Mouse (Mus musculus) liver, embryonic 16.5 days (tissue): ENCODE data around the gene Itga9. TPM values are rescaled to one million over a fixed set of nuclear protein-coding genes. Genes with fewer than 3 reads are reported as not detected.

Source experiments
- ATAC-seq: fragments of 200-750 bp; cut with Nextera tagmentation; 2 replicates; pipeline ENCODE4 v1.8.0; 2017; ENCODE audit warnings: low read depth, mild to moderate bottlenecking, moderate number of reproducible peaks, moderate library complexity
- H3K27ac ChIP-seq: fragments of 300-500 bp; sonication (generic); 2 replicates; pipeline ENCODE4 v1.5.1; 2014; ENCODE audit warnings: mild to moderate bottlenecking, low read length
- H3K27me3 ChIP-seq: fragments of 300-500 bp; sonication (generic); 2 replicates; pipeline ENCODE4 v1.6.1; 2014; ENCODE audit warnings: low read depth, low read length, mixed read lengths; ENCODE audit not compliant: control insufficient read depth, insufficient read depth
- H3K36me3 ChIP-seq: fragments of 300-500 bp; sonication (generic); 2 replicates; pipeline ENCODE4 v1.6.1; 2014; ENCODE audit warnings: mild to moderate bottlenecking; ENCODE audit not compliant: control insufficient read depth, insufficient read depth
- H3K4me1 ChIP-seq: fragments of 300-500 bp; sonication (generic); 2 replicates; pipeline ENCODE4 v1.6.1; 2014; ENCODE audit warnings: low read depth, low read length, mixed read lengths; ENCODE audit not compliant: control insufficient read depth
- H3K4me2 ChIP-seq: fragments of 300-500 bp; sonication (generic); 2 replicates; pipeline ENCODE4 v1.6.1; 2014; ENCODE audit warnings: low read depth, low read length, mixed read lengths
- H3K4me3 ChIP-seq: fragments of 300-500 bp; sonication (generic); 2 replicates; pipeline ENCODE4 v1.5.1; 2014; ENCODE audit warnings: low read depth, mild to moderate bottlenecking, low read length
- H3K9ac ChIP-seq: fragments of 300-500 bp; sonication (generic); 2 replicates; pipeline ENCODE4 v1.6.1; 2014; ENCODE audit warnings: low read depth, low read length
- H3K9me3 ChIP-seq: fragments of 300-500 bp; sonication (generic); replicated peaks from 2 replicates; pipeline ENCODE4 v1.6.1; 2016; ENCODE audit warnings: low read length; ENCODE audit not compliant: control insufficient read depth
- WGBS: fragments of 180-500 bp; shearing (Covaris S2); extraction: QIAGEN DNeasy Blood & Tissue Kit; methylation state at CpG from one replicate; pipeline ENCODE4 v1.1.7; 2014; ENCODE audit not compliant: insufficient replicate concordance; 5-methylcytosine and 5-hydroxymethylcytosine counted together
- polyA plus RNA-seq: library from polyadenylated mRNA; unstranded; fragments of >200 nt; fragmentation: Nextera tagmentation; extraction: Ambion mirVana; gene quantifications from 2 replicates; pipeline ENCODE4 v1.2.1, GENCODE M21; 2015

The Itga9 gene
- polyA plus RNA-seq, 1 experiment from 2014 or later = 1.4 TPM

GRCm38 (mm10) chr9:118763203-118763602 lies 156.7 kb downstream of the Itga9 start:
- H3K4me2 ChIP-seq = no peak overlapping the region
- H3K27me3 ChIP-seq = no peaks in the 10 kb centered on the region
- H3K36me3 ChIP-seq = no peaks in the 10 kb centered on the region
- no peak for ATAC-seq
- no peaks in the 10 kb centered on the region for H3K4me1 ChIP-seq
- H3K9ac ChIP-seq = no peak overlapping the region
- no peak overlapping the region for H3K4me3 ChIP-seq
- H3K9me3 ChIP-seq = no peaks in the 10 kb centered on the region
- WGBS = 78% methylated on average over 4 of the region's 4 CpGs
- no peak overlapping the region for H3K27ac ChIP-seq

GRCm38 (mm10) chr9:118763646-118764045 lies 157.2 kb downstream of the Itga9 start:
- Histone ChIP-seq H3K27me3 (no peaks in the 10 kb centered on the region), H3K9ac (no peak overlapping the region), H3K9me3 (no peaks in the 10 kb centered on the region), H3K4me2 (no peak overlapping the region), H3K4me1 (no peaks in the 10 kb centered on the region), H3K4me3 (no peak overlapping the region), H3K36me3 (no peaks in the 10 kb centered on the region), H3K27ac (no peak overlapping the region)
- WGBS = 51% methylated on average over 3 of the region's 3 CpGs
- no peak for ATAC-seq

GRCm38 (mm10) chr9:118765059-118765458 lies 158.6 kb downstream of the Itga9 start:
- Histone ChIP-seq H3K4me3 (no peak overlapping the region), H3K9me3 (no peaks in the 10 kb centered on the region), H3K27me3 (no peaks in the 10 kb centered on the region), H3K27ac (no peak overlapping the region), H3K36me3 (no peaks in the 10 kb centered on the region), H3K4me1 (no peaks in the 10 kb centered on the region), H3K9ac (no peak overlapping the region), H3K4me2 (no peak overlapping the region)
- ATAC-seq = no peak

- ATAC-seq = no peak
- WGBS = 62% methylated on average over 7 of the region's 7 CpGs
- Histone ChIP-seq H3K4me1 (no peaks in the 10 kb centered on the region), H3K27ac (no peak overlapping the region), H3K36me3 (no peaks in the 10 kb centered on the region), H3K27me3 (no peaks in the 10 kb centered on the region), H3K9ac (no peak overlapping the region), H3K4me3 (no peak overlapping the region), H3K4me2 (no peak overlapping the region), H3K9me3 (no peaks in the 10 kb centered on the region)
Measured at GRCm38 (mm10) chr9:118767008-118767407, 160.5 kb downstream of the Itga9 start.

- 42% methylated on average over 4 of the region's 4 CpGs for WGBS
- H3K4me1 ChIP-seq = no peaks in the 10 kb centered on the region
- no peak for ATAC-seq
Measured at GRCm38 (mm10) chr9:118768596-118768995, 162.1 kb downstream of the Itga9 start.

GRCm38 (mm10) chr9:118770366-118770765 lies 163.9 kb downstream of the Itga9 start:
- ATAC-seq = no peak
- Histone ChIP-seq H3K9me3 (no peaks in the 10 kb centered on the region), H3K4me2 (no peak overlapping the region), H3K4me3 (no peak overlapping the region), H3K27ac (no peak overlapping the region), H3K4me1 (no peaks in the 10 kb centered on the region), H3K27me3 (no peaks in the 10 kb centered on the region), H3K36me3 (no peaks in the 10 kb centered on the region), H3K9ac (no peak overlapping the region)
- 61% methylated on average over 4 of the region's 4 CpGs for WGBS

More at GRCm38 (mm10) chr9:118768596-118768995, 162.1 kb downstream of the Itga9 start:
- no peak overlapping the region for H3K4me3 ChIP-seq
- no peaks in the 10 kb centered on the region for H3K9me3 ChIP-seq
- H3K4me2 ChIP-seq = no peak overlapping the region
- no peak overlapping the region for H3K27ac ChIP-seq
- H3K27me3 ChIP-seq = no peaks in the 10 kb centered on the region
- no peak overlapping the region for H3K9ac ChIP-seq
- H3K36me3 ChIP-seq = no peaks in the 10 kb centered on the region

GRCm38 (mm10) chr9:118774676-118775075 lies 168.2 kb downstream of the Itga9 start:
- H3K4me3 ChIP-seq = no peak overlapping the region
- H3K9ac ChIP-seq = no peak overlapping the region
- H3K9me3 ChIP-seq = no peaks in the 10 kb centered on the region
- no peak overlapping the region for H3K4me2 ChIP-seq
- ATAC-seq = no peak
- WGBS = 55% methylated on average over 6 of the region's 6 CpGs
- no peaks in the 10 kb centered on the region for H3K27me3 ChIP-seq
- no peaks in the 10 kb centered on the region for H3K36me3 ChIP-seq
- no peak overlapping the region for H3K27ac ChIP-seq
- no peaks in the 10 kb centered on the region for H3K4me1 ChIP-seq

- H3K36me3 ChIP-seq = no peaks in the 10 kb centered on the region
- no peaks in the 10 kb centered on the region for H3K4me1 ChIP-seq
- no peak overlapping the region for H3K4me3 ChIP-seq
- WGBS = 74% methylated on average over 2 of the region's 2 CpGs
- no peaks in the 10 kb centered on the region for H3K9me3 ChIP-seq
- H3K27ac ChIP-seq = no peak overlapping the region
- no peak overlapping the region for H3K9ac ChIP-seq
- no peak for ATAC-seq
- no peak overlapping the region for H3K4me2 ChIP-seq
- H3K27me3 ChIP-seq = no peaks in the 10 kb centered on the region
Measured at GRCm38 (mm10) chr9:118776880-118777438, 170.5 kb downstream of the Itga9 start.

GRCm38 (mm10) chr9:118778596-118778995 lies 172.1 kb downstream of the Itga9 start:
- 50% methylated on average over 2 of the region's 2 CpGs for WGBS
- H3K27ac ChIP-seq = no peak overlapping the region
- H3K9ac ChIP-seq = no peak overlapping the region
- H3K4me3 ChIP-seq = no peak overlapping the region
- H3K9me3 ChIP-seq = no peaks in the 10 kb centered on the region
- no peaks in the 10 kb centered on the region for H3K27me3 ChIP-seq
- ATAC-seq = no peak
- no peaks in the 10 kb centered on the region for H3K4me1 ChIP-seq
- H3K36me3 ChIP-seq = no peaks in the 10 kb centered on the region
- H3K4me2 ChIP-seq = no peak overlapping the region
